Mouse (Mus musculus): ENCODE measurements around the gene Coil.

GRCm38 (mm10) chr11:88958851-88959250 is 11.2 kb upstream of the Coil start:
- TF ChIP-seq SIN3A (IDR thresholded peaks at IDR 0.05; ENCODE audit: low read length) (no peak), EP300 (IDR thresholded peaks at IDR 0.05; ENCODE audit: low read length) (no peak), USF1 (IDR thresholded peaks at IDR 0.05; ENCODE audit: low read depth, low read length) (no peak), POLR2A (IDR thresholded peaks at IDR 0.05; ENCODE audit: low read depth, low read length) (no peak), BHLHE40 (IDR thresholded peaks at IDR 0.05; ENCODE audit: low read depth, low read length) (no peak), CTCF (conservative IDR thresholded peaks at IDR 0.05 in 1 of 2, IDR thresholded peaks at IDR 0.05 in 1 of 2; ENCODE audit: low read depth in 2 of 2, low read length in 2 of 2) (no peak)
